In genomic region chr9:96461607-96462006, GRCm38 (mm10) we compare ENCODE assay signal across 17 mouse cellular contexts. TPM values are rescaled to one million over a fixed set of nuclear protein-coding genes. Genes with fewer than 3 reads are reported as not detected.
DNase-seq lines count a peak whose midpoint lies in the region; ATAC-seq and TF ChIP-seq lines count a peak whose summit lies in the region.
"Had no signal": no experiment of that assay in that cellular context is flagged by ENCODE, and none has a peak within 500 bp of the region (broad histone marks: within the 10 kb centered on the region; RNA-seq: fewer than 3 reads in every experiment).

No protein-coding gene starts in this region.

- H3K36me3 ChIP-seq in kidney, postnatal 0 days (ENCODE audit: insufficient read depth, low read length): no peaks in the 10 kb centered on the region
- peaks cover 18% of the 10 kb centered on the region; the same call in 1 of the 2 replicates for H3K36me3 ChIP-seq in neural tube, embryonic 13.5 days

- ATAC-seq in kidney, postnatal 0 days (replicated peaks; ENCODE audit: low FRiP score, low read depth): no peak
- ATAC-seq in neural tube, embryonic 13.5 days (ENCODE audit: low read depth): no peak
- ATAC-seq: forebrain, embryonic 15.5 days; hindbrain, embryonic 16.5 days; midbrain, embryonic 13.5 days had no signal

- no peak for TF ChIP-seq POLR2A in bone marrow, adult 2 months (IDR thresholded peaks at IDR 0.05; ENCODE audit: borderline replicate concordance, control insufficient read depth, low read depth, low read length)

- peak; percentile 49; the same call in 1 of the 2 replicates for TF ChIP-seq CTCF in kidney, postnatal 0 days (IDR thresholded peaks at IDR 0.05; ENCODE audit: low read depth)
- peak; percentile 23; the same call in 1 of the 2 replicates for TF ChIP-seq CTCF in bone marrow, adult 2 months (IDR thresholded peaks at IDR 0.05; ENCODE audit: control insufficient read depth, insufficient read depth, low read length)

- H3K9ac ChIP-seq in kidney, postnatal 0 days (ENCODE audit: low read depth, low read length): no peak overlapping the region
- H3K9ac ChIP-seq in neural tube, embryonic 13.5 days: no peak overlapping the region
- H3K9ac ChIP-seq: forebrain, embryonic 15.5 days; kidney, embryonic 15.5 days; limb, embryonic 15.5 days; midbrain, embryonic 13.5 days had no signal

- H3K27ac ChIP-seq in kidney, postnatal 0 days: no peak overlapping the region
- H3K27ac ChIP-seq in neural tube, embryonic 13.5 days (replicated peaks): 0 out of 2 replicates have a peak overlapping the region, but pooled peaks have one; percentile 70
- no peak overlapping the region for H3K27ac ChIP-seq in bone marrow, adult 2 months (ENCODE audit: control insufficient read depth, insufficient read depth, low read depth, low read length, poor library complexity)
- H3K27ac ChIP-seq: forebrain, embryonic 15.5 days; kidney, embryonic 15.5 days; limb, embryonic 15.5 days; midbrain, embryonic 13.5 days had no signal

- DNase-seq in kidney, postnatal 0 days (ENCODE audit: low spot score): no peak
- no peak for DNase-seq in kidney, adult 11 months
- DNase-seq in neural tube, embryonic 10.5 days (ENCODE audit: extremely low spot score, low spot score): no peak
- no peak for DNase-seq in thymus, postnatal 14 days
- no peak for DNase-seq in adrenal gland, adult (ENCODE audit: inconsistent age in 2 of 2, low spot score in 1 of 2)
- DNase-seq: adrenal gland, postnatal 10 days; cerebellum, adult 9-10 months; embryo, embryonic 11 days; heart, postnatal 14 days; right cerebral cortex, postnatal 25 days had no signal

- no peaks in the 10 kb centered on the region for H3K27me3 ChIP-seq in kidney, postnatal 0 days (ENCODE audit: insufficient read depth, low read length)
- no peaks in the 10 kb centered on the region for H3K27me3 ChIP-seq in neural tube, embryonic 13.5 days
- H3K27me3 ChIP-seq: forebrain, embryonic 15.5 days; kidney, embryonic 15.5 days; limb, embryonic 15.5 days; midbrain, embryonic 13.5 days had no signal

- no peaks in the 10 kb centered on the region for H3K4me1 ChIP-seq in kidney, postnatal 0 days (replicated peaks; ENCODE audit: insufficient read depth, low read length)
- no peaks in the 10 kb centered on the region for H3K4me1 ChIP-seq in neural tube, embryonic 13.5 days (replicated peaks)
- H3K4me1 ChIP-seq in bone marrow, adult 2 months (ENCODE audit: control insufficient read depth, insufficient read depth, low read length): no peaks in the 10 kb centered on the region
- H3K4me1 ChIP-seq: forebrain, embryonic 15.5 days; kidney, embryonic 15.5 days; limb, embryonic 15.5 days had no signal

- H3K4me2 ChIP-seq in kidney, postnatal 0 days (ENCODE audit: low read length): no peak overlapping the region
- no peak overlapping the region for H3K4me2 ChIP-seq in neural tube, embryonic 13.5 days
- H3K4me2 ChIP-seq: forebrain, embryonic 15.5 days; kidney, embryonic 15.5 days; limb, embryonic 15.5 days; midbrain, embryonic 13.5 days had no signal

- H3K4me3 ChIP-seq in kidney, postnatal 0 days (replicated peaks; ENCODE audit: low read depth, low read length): no peak overlapping the region
- H3K4me3 ChIP-seq in neural tube, embryonic 13.5 days: no peak overlapping the region
- no peak overlapping the region for H3K4me3 ChIP-seq in bone marrow, adult 2 months (replicated peaks; ENCODE audit: control insufficient read depth, low read depth, low read length)
- H3K4me3 ChIP-seq: forebrain, embryonic 15.5 days; kidney, embryonic 15.5 days; limb, embryonic 15.5 days; midbrain, embryonic 13.5 days had no signal

- H3K9me3 ChIP-seq in kidney, postnatal 0 days (replicated peaks; ENCODE audit: low read length): no peaks in the 10 kb centered on the region
- peaks cover 8% of the 10 kb centered on the region; the same call in 1 of the 2 replicates for H3K9me3 ChIP-seq in neural tube, embryonic 13.5 days
- H3K9me3 ChIP-seq: forebrain, embryonic 15.5 days had no signal

- WGBS in kidney, postnatal 0 days: 43% methylated on average over 1 of the region's 1 CpGs
- 50% methylated on average over 1 of the region's 1 CpGs for WGBS in neural tube, embryonic 13.5 days
- WGBS in bone marrow, adult 2 months: 40% methylated on average over 1 of the region's 1 CpGs

RNA-seq across cellular contexts. Expression of gene Rnf7, which starts 16.9 kb away (rescaled TPM):
- polyA plus RNA-seq in kidney, postnatal 0 days (2015; fragmentation: Nextera tagmentation; extraction: Ambion mirVana): 241 and 255 TPM in 2 replicates
- 285 and 287 TPM in 2 replicates for polyA plus RNA-seq in neural tube, embryonic 13.5 days (2015; fragmentation: Nextera tagmentation; extraction: Ambion mirVana)
- 30.2 and 62.2 TPM in 2 replicates for polyA plus RNA-seq in bone marrow, adult 2 months (2011; ENCODE audit: insufficient read depth, insufficient read length, low replicate concordance, missing spikeins)
